Mouse (Mus musculus) hindbrain, embryonic 11.5 days (tissue): ENCODE measurements around the gene Itpr1. TPM values are rescaled to one million over a fixed set of nuclear protein-coding genes. Genes with fewer than 3 reads are reported as not detected.

ENCODE experiments used
- ATAC-seq: fragments of 200-750 bp; cut with Nextera tagmentation; 2 replicates; pipeline ENCODE4 v1.8.0; 2017; ENCODE audit warnings: mild to moderate bottlenecking, moderate TSS enrichment, moderate library complexity; ENCODE audit not compliant: low FRiP score
- DNase-seq: peaks from one replicate; pipeline ENCODE4 v3.0.0-alpha.2; 2015; ENCODE audit warnings: low spot score
- H3K27ac ChIP-seq: fragments of 300-500 bp; sonication (generic); 2 replicates; pipeline ENCODE4 v1.5.1; 2014; ENCODE audit warnings: mild to moderate bottlenecking, low read depth, low read length
- H3K27me3 ChIP-seq: fragments of 300-500 bp; sonication (generic); 2 replicates; pipeline ENCODE4 v1.6.1; 2014; ENCODE audit warnings: mild to moderate bottlenecking, low read length, moderate library complexity, mixed read lengths; ENCODE audit not compliant: control insufficient read depth, insufficient read depth
- H3K36me3 ChIP-seq: fragments of 300-500 bp; sonication (generic); 2 replicates; pipeline ENCODE4 v1.6.1; 2014; ENCODE audit warnings: mild to moderate bottlenecking, low read length, moderate library complexity, mixed read lengths; ENCODE audit not compliant: control insufficient read depth, insufficient read depth
- H3K4me1 ChIP-seq: fragments of 300-500 bp; sonication (generic); replicated peaks from 2 replicates; pipeline ENCODE4 v1.6.1; 2014; ENCODE audit warnings: low read length, mixed read lengths; ENCODE audit not compliant: control insufficient read depth, insufficient read depth
- H3K4me2 ChIP-seq: fragments of 300-500 bp; sonication (generic); replicated peaks from 2 replicates; pipeline ENCODE4 v1.6.1; 2014; ENCODE audit warnings: mild to moderate bottlenecking, low read depth, low read length
- H3K4me3 ChIP-seq: fragments of 300-500 bp; sonication (generic); 2 replicates; pipeline ENCODE4 v1.5.1; 2014; ENCODE audit warnings: low read depth, low read length
- H3K9ac ChIP-seq: fragments of 300-500 bp; sonication (generic); 2 replicates; pipeline ENCODE4 v1.6.1; 2014; ENCODE audit warnings: low read depth, low read length
- H3K9me3 ChIP-seq: fragments of 300-500 bp; sonication (generic); 2 replicates; pipeline ENCODE4 v1.6.1; 2016; ENCODE audit warnings: low read length; ENCODE audit not compliant: control insufficient read depth
- WGBS: fragments of 180-500 bp; shearing (Covaris S2); extraction: QIAGEN DNeasy Blood & Tissue Kit; methylation state at CpG from one replicate; pipeline ENCODE4 v1.1.7; 2014; 5-methylcytosine and 5-hydroxymethylcytosine counted together
- polyA plus RNA-seq: library from polyadenylated mRNA; unstranded; fragments of >200 nt; fragmentation: Nextera tagmentation; extraction: Ambion mirVana; gene quantifications from 2 replicates; pipeline ENCODE4 v1.2.1, GENCODE M21; 2014

Itpr1 gene
- polyA plus RNA-seq, 1 experiment from 2014 or later: 9.6 TPM

DNA sequence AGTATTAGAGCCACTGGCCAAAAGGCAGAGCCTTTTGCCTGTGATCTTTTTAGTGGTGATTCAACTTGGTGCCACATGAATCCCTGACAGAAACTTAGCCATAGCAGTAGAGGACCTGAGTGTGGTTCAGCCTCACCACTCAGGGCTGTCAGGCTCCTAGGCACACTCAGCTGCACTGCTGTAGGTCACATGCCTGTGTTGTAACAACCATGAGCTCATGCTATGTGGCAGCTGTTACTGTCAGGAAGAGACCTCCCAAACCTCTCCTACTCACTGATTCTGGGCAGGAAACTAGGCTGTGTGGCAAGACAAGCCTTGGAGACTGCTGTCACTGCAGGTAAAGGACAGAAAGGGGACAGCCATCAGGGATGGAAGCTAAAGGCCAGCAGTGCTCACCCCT, 315.1 kb downstream of the Itpr1 start:
- H3K27me3 ChIP-seq: no peaks in the 10 kb centered on the region
- H3K9ac ChIP-seq: no peak overlapping the region
- H3K9me3 ChIP-seq: no peaks in the 10 kb centered on the region
- H3K4me1 ChIP-seq: 0 out of 2 replicates have a peak, but pooled peaks cover 4% of the 10 kb centered on the region
- ATAC-seq (no peak), DNase-seq (no peak)
- H3K4me3 ChIP-seq: no peak overlapping the region
- no peak overlapping the region for H3K27ac ChIP-seq
- no peak overlapping the region for H3K4me2 ChIP-seq
- H3K36me3 ChIP-seq: no peaks in the 10 kb centered on the region

- Histone ChIP-seq H3K27me3 (no peaks in the 10 kb centered on the region), H3K4me1 (0 out of 2 replicates have a peak, but pooled peaks cover 4% of the 10 kb centered on the region), H3K9ac (no peak overlapping the region), H3K27ac (no peak overlapping the region), H3K4me2 (no peak overlapping the region), H3K4me3 (no peak overlapping the region), H3K9me3 (no peaks in the 10 kb centered on the region), H3K36me3 (no peaks in the 10 kb centered on the region)
- ATAC-seq: no peak
- WGBS: 86% methylated on average over 3 of the region's 3 CpGs
- no peak for DNase-seq
These were observed 316.3 kb downstream of the Itpr1 start for GRCm38 (mm10) chr6:108529150-108529549.

- peak; percentile 86 for ATAC-seq
- Histone ChIP-seq H3K4me3 (no peak overlapping the region), H3K27ac (peak overlapping the region; percentile 36; the same call in 1 of the 2 replicates), H3K4me2 (no peak overlapping the region), H3K4me1 (0 out of 2 replicates have a peak, but pooled peaks cover 4% of the 10 kb centered on the region), H3K36me3 (no peaks in the 10 kb centered on the region), H3K9me3 (no peaks in the 10 kb centered on the region), H3K9ac (no peak overlapping the region), H3K27me3 (no peaks in the 10 kb centered on the region)
- WGBS: 32% methylated on average over 6 of the region's 6 CpGs
- peak; percentile 16 for DNase-seq
These were observed 318.0 kb downstream of the Itpr1 start for GRCm38 (mm10) chr6:108530781-108531323.

- peak; percentile 80 for ATAC-seq
- Histone ChIP-seq H3K4me2 (no peak overlapping the region), H3K36me3 (no peaks in the 10 kb centered on the region), H3K9me3 (no peaks in the 10 kb centered on the region), H3K4me3 (no peak overlapping the region), H3K9ac (no peak overlapping the region), H3K27me3 (no peaks in the 10 kb centered on the region), H3K4me1 (0 out of 2 replicates have a peak, but pooled peaks cover 4% of the 10 kb centered on the region), H3K27ac (no peak overlapping the region)
- no peak for DNase-seq
- WGBS: 34% methylated on average over 12 of the region's 12 CpGs
These were observed 318.7 kb downstream of the Itpr1 start for GRCm38 (mm10) chr6:108531324-108532311.

DNA sequence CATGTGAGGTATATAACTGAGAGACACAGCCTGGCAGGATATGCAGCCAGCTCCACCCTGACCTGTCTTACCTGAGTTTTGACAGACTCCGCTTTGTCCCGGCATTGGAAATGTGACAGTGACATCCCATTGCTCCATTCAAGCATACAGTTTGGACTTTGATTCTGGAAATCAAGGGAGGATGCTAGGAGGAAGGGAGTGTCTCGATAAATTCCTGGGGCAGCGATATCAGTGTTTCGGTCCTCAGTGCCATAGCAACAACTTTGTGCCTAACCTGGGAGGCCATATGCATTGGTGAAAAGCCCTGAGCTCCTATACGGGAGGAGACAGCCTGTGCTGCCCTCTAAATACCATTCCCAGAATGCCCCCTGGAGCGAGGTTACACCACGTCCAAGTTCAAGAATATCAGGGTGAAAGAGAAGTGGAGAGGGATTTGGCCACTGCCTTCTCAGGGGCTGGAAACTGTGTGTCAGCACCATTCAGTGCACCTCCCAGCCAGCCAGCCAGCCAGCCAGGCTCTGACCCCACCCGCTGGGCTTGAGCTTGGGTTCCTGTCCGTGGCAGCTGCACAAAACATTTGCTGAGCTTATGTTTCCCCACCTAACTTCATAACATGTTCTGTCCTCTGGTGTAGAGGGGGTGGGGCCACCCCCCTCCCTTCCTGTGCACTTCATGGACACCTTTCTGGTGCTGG, 319.7 kb downstream of the Itpr1 start:
- Histone ChIP-seq H3K4me2 (no peak overlapping the region), H3K27ac (no peak overlapping the region), H3K9ac (no peak overlapping the region), H3K9me3 (no peaks in the 10 kb centered on the region), H3K36me3 (no peaks in the 10 kb centered on the region), H3K27me3 (no peaks in the 10 kb centered on the region), H3K4me3 (no peak overlapping the region), H3K4me1 (0 out of 2 replicates have a peak, but pooled peaks cover 4% of the 10 kb centered on the region)
- no peak for DNase-seq
- 82% methylated on average over 10 of the region's 10 CpGs for WGBS
- no peak for ATAC-seq

DNA sequence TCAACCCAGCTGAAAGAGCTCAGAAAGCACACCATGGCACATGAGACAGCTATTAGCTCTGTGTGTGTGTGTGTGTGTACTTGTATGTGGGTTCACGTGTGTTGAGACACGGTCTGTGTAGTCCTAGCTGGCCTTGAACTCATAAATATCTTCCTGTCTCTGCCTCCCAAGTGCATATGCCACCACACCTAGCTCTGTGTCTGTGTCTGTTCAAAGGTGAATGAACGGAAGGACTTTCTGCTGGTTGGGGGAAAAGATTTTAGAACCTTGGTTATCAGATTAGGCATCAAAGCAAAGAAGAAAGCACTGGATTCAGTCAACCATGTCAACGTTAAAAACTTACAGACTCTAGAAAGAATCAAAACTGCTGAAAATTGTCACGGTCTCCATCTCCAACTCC, 321.2 kb downstream of the Itpr1 start:
- 95% methylated on average over 5 of the region's 5 CpGs for WGBS
- no peak overlapping the region for H3K9ac ChIP-seq
- ATAC-seq (no peak), DNase-seq (no peak)
- H3K4me2 ChIP-seq: no peak overlapping the region
- no peaks in the 10 kb centered on the region for H3K27me3 ChIP-seq
- no peaks in the 10 kb centered on the region for H3K9me3 ChIP-seq
- H3K4me3 ChIP-seq: no peak overlapping the region
- H3K27ac ChIP-seq: no peak overlapping the region
- no peaks in the 10 kb centered on the region for H3K36me3 ChIP-seq
- 0 out of 2 replicates have a peak, but pooled peaks cover 4% of the 10 kb centered on the region for H3K4me1 ChIP-seq

- no peak for DNase-seq
- Histone ChIP-seq H3K27ac (no peak overlapping the region), H3K9ac (no peak overlapping the region), H3K4me1 (0 out of 2 replicates have a peak, but pooled peaks cover 4% of the 10 kb centered on the region), H3K9me3 (no peaks in the 10 kb centered on the region), H3K4me3 (no peak overlapping the region), H3K4me2 (no peak overlapping the region), H3K27me3 (no peaks in the 10 kb centered on the region), H3K36me3 (no peaks in the 10 kb centered on the region)
- 82% methylated on average over 6 of the region's 6 CpGs for WGBS
- no peak for ATAC-seq
These were observed 321.7 kb downstream of the Itpr1 start for GRCm38 (mm10) chr6:108534596-108534995.

DNA sequence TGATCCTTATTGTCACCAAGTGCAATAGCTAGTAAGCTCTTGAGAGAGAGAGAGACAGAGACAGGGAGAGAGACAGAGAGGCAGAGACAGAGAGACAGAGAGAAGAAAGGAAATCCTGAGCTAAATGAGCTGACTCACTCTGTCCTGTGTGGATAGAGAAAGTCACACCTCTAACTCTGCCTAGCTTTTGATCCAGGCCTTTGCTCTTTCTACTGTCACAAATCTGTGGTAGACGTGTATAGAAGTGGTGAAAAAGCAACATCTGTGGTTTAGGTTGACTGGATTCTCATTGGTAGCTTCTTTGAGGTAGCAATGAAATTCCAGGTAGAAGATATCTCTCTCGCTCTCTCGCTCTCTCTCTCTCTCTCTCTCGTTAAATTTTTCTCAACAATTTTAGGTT, 322.4 kb downstream of the Itpr1 start:
- Histone ChIP-seq H3K9me3 (no peaks in the 10 kb centered on the region), H3K36me3 (no peaks in the 10 kb centered on the region), H3K4me1 (0 out of 2 replicates have a peak, but pooled peaks cover 4% of the 10 kb centered on the region), H3K27ac (no peak overlapping the region), H3K9ac (no peak overlapping the region), H3K27me3 (no peaks in the 10 kb centered on the region), H3K4me3 (no peak overlapping the region), H3K4me2 (no peak overlapping the region)
- ATAC-seq (no peak), DNase-seq (no peak)
- WGBS: 91% methylated on average over 4 of the region's 4 CpGs
